Mouse (Mus musculus) neural tube, embryonic 13.5 days (tissue): ENCODE results near the gene Sstr4. TPM values are rescaled to one million over a fixed set of nuclear protein-coding genes. Genes with fewer than 3 reads are reported as not detected.
A peak's percentile ranks its signal among the peaks of the same experiment; 100 is the strongest.

Experiments used
- ATAC-seq: fragments of 200-750 bp; cut with Nextera tagmentation; 2 replicates; pipeline ENCODE4 v1.8.0; 2017; ENCODE audit warnings: low read depth, mild to moderate bottlenecking, moderate TSS enrichment, moderate library complexity
- H3K27ac ChIP-seq: fragments of 300-500 bp; sonication (generic); replicated peaks from 2 replicates; pipeline ENCODE4 v1.5.1; 2015; ENCODE audit warnings: moderate library complexity, mild to moderate bottlenecking, inconsistent platforms
- H3K27me3 ChIP-seq: fragments of 300-500 bp; sonication (generic); 2 replicates; pipeline ENCODE4 v1.6.1; 2015; ENCODE audit warnings: mild to moderate bottlenecking, inconsistent platforms
- H3K36me3 ChIP-seq: fragments of 300-500 bp; sonication (generic); 2 replicates; pipeline ENCODE4 v1.6.1; 2015; ENCODE audit warnings: mild to moderate bottlenecking, inconsistent platforms
- H3K4me1 ChIP-seq: fragments of 300-500 bp; sonication (generic); replicated peaks from 2 replicates; pipeline ENCODE4 v1.6.1; 2015; ENCODE audit warnings: inconsistent platforms
- H3K4me2 ChIP-seq: fragments of 300-500 bp; sonication (generic); 2 replicates; pipeline ENCODE4 v1.6.1; 2015; ENCODE audit warnings: inconsistent platforms, mild to moderate bottlenecking, moderate library complexity
- H3K4me3 ChIP-seq: fragments of 300-500 bp; sonication (generic); 2 replicates; pipeline ENCODE4 v1.5.1; 2015; ENCODE audit warnings: mild to moderate bottlenecking, inconsistent platforms
- H3K9ac ChIP-seq: fragments of 300-500 bp; sonication (generic); 2 replicates; pipeline ENCODE4 v1.6.1; 2015; ENCODE audit warnings: moderate library complexity, mild to moderate bottlenecking, inconsistent platforms
- H3K9me3 ChIP-seq: fragments of 300-500 bp; sonication (generic); 2 replicates; pipeline ENCODE4 v1.6.1; 2016; ENCODE audit warnings: inconsistent platforms
- WGBS: fragments of 180-500 bp; shearing (Covaris S2); methylation state at CpG from one replicate; pipeline ENCODE4 v1.1.7; 2015; 5-methylcytosine and 5-hydroxymethylcytosine counted together
- polyA plus RNA-seq: library from polyadenylated mRNA; unstranded; fragments of >200 nt; fragmentation: Nextera tagmentation; extraction: Ambion mirVana; gene quantifications from 2 replicates; pipeline ENCODE4 v1.2.1, GENCODE M21; 2015

The Sstr4 gene
- polyA plus RNA-seq, 1 experiment from 2014 or later = 1.7 TPM

- Histone ChIP-seq H3K9ac (no peak overlapping the region), H3K27ac (peak overlapping the region; percentile 68), H3K9me3 (no peaks in the 10 kb centered on the region), H3K27me3 (no peaks in the 10 kb centered on the region), H3K36me3 (no peaks in the 10 kb centered on the region), H3K4me1 (no peaks in the 10 kb centered on the region), H3K4me3 (peak overlapping the region; percentile 21), H3K4me2 (peak overlapping the region; percentile 24)
- peak; percentile 8; the same call in 1 of the 2 replicates for ATAC-seq
- 74% methylated on average over 4 of the region's 4 CpGs for WGBS
Observed at GRCm38 (mm10) chr2:148442172-148442571, 47.0 kb downstream of the Sstr4 start.

- Histone ChIP-seq H3K27me3 (no peaks in the 10 kb centered on the region), H3K4me2 (peak overlapping the region; percentile 24; the same call in 1 of the 2 replicates), H3K9me3 (no peaks in the 10 kb centered on the region), H3K9ac (peak overlapping the region; percentile 41; the same call in 1 of the 2 replicates), H3K36me3 (no peaks in the 10 kb centered on the region), H3K27ac (peak overlapping the region; percentile 68), H3K4me3 (peak overlapping the region; percentile 21), H3K4me1 (no peaks in the 10 kb centered on the region)
- no peak for ATAC-seq
- 87% methylated on average over 4 of the region's 4 CpGs for WGBS
Observed at GRCm38 (mm10) chr2:148442710-148443109, 47.6 kb downstream of the Sstr4 start.

GRCm38 (mm10) chr2:148443249-148443958, 48.3 kb downstream of the Sstr4 start, which contains the start of gene Cd93:
TSS of gene Cd93 (minus strand) at chr2:148443563.
- H3K4me1 ChIP-seq = no peaks in the 10 kb centered on the region
- H3K4me3 ChIP-seq = peak within 1 kb of the TSS; percentile 21
- 67% methylated on average over 13 of the region's 13 CpGs for WGBS
- H3K27me3 ChIP-seq = no peaks in the 10 kb centered on the region
- H3K36me3 ChIP-seq = no peaks in the 10 kb centered on the region
- H3K9me3 ChIP-seq = no peaks in the 10 kb centered on the region
- H3K9ac ChIP-seq = peak within 1 kb of the TSS; percentile 41; the same call in 1 of the 2 replicates
- peak within 1 kb of the TSS; percentile 24; the same call in 1 of the 2 replicates for H3K4me2 ChIP-seq
- no peak for ATAC-seq
- H3K27ac ChIP-seq = peak within 1 kb of the TSS; percentile 68

- no peak overlapping the region for H3K9ac ChIP-seq
- H3K36me3 ChIP-seq = no peaks in the 10 kb centered on the region
- no peaks in the 10 kb centered on the region for H3K4me1 ChIP-seq
- H3K27ac ChIP-seq = no peak overlapping the region
- no peaks in the 10 kb centered on the region for H3K9me3 ChIP-seq
- H3K4me3 ChIP-seq = no peak overlapping the region
- H3K27me3 ChIP-seq = no peaks in the 10 kb centered on the region
- H3K4me2 ChIP-seq = no peak overlapping the region
- 82% methylated on average over 1 of the region's 1 CpGs for WGBS
- no peak for ATAC-seq
Observed at GRCm38 (mm10) chr2:148444472-148444871, 49.3 kb downstream of the Sstr4 start.

GRCm38 (mm10) chr2:148445616-148446015, 50.5 kb downstream of the Sstr4 start:
- Histone ChIP-seq H3K9ac (no peak overlapping the region), H3K4me3 (no peak overlapping the region), H3K27ac (no peak overlapping the region), H3K9me3 (no peaks in the 10 kb centered on the region), H3K36me3 (no peaks in the 10 kb centered on the region), H3K27me3 (no peaks in the 10 kb centered on the region), H3K4me2 (no peak overlapping the region), H3K4me1 (no peaks in the 10 kb centered on the region)
- no peak for ATAC-seq
- WGBS = 96% methylated on average over 1 of the region's 1 CpGs

Other genes starting within 250 kb of the Sstr4 start
- 8.7 and 10.0 TPM in 2 replicates for gene Thbd, start 12.8 kb downstream of the Sstr4 start, polyA plus RNA-seq
- 9.2 TPM in 2 replicates for gene Cd93, start 48.2 kb downstream of the Sstr4 start, polyA plus RNA-seq